Mouse (Mus musculus) cerebellum, adult (tissue): ENCODE measurements around the gene Cxcl9.

ENCODE experiments used
- ATAC-seq: cut with Nextera tagmentation; 2 replicates; pipeline ENCODE4 v1.9.2; 2017; ENCODE audit warnings: mild to moderate bottlenecking, moderate library complexity, mixed read lengths; ENCODE audit not compliant: insufficient number of reproducible peaks, low FRiP score, low TSS enrichment

Gene Cxcl9

GRCm38 (mm10) chr5:92287840-92288239 lies 40.0 kb downstream of the Cxcl9 start:
- ATAC-seq = no peak

- no peak for ATAC-seq
Observed at GRCm38 (mm10) chr5:92283107-92283506, 44.8 kb downstream of the Cxcl9 start.

GRCm38 (mm10) chr5:92282571-92282970 lies 45.3 kb downstream of the Cxcl9 start:
- no peak for ATAC-seq

- ATAC-seq = no peak
Observed at GRCm38 (mm10) chr5:92278942-92279537, 48.8 kb downstream of the Cxcl9 start.

GRCm38 (mm10) chr5:92277437-92278394 lies 50.2 kb downstream of the Cxcl9 start, which contains the start of gene Naaa:
Naaa (minus strand) TSS chr5:92278170.
- peak; percentile 94 for ATAC-seq
